9 mouse cellular contexts compared by ENCODE assay signal in the genomic region with DNA sequence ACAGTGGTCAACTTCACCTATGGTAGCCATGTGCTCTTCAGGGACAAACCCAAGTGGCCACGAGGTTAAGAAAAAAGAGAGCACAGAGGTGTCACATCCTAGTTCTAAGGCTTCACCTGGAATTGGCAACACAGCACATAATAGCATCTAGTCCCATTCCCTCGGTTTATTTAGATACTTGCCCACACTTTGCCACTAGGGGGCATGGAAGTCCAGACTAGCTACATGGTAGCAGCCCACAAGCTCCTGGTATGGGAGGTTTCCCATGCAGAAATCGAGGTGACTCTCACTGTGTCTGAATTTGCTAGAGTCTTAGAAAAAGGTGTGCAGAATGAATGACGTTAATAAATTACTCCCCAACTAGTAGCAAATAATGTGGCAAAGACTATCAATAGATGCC. TPM values are rescaled to one million over a fixed set of nuclear protein-coding genes. Genes with fewer than 3 reads are reported as not detected.
DNase-seq lines count a peak whose midpoint lies in the region; ATAC-seq and TF ChIP-seq lines count a peak whose summit lies in the region.
"Had no signal": no experiment of that assay in that cellular context is flagged by ENCODE, and none has a peak within 500 bp of the region (broad histone marks: within the 10 kb centered on the region; RNA-seq: fewer than 3 reads in every experiment).

No protein-coding gene starts in this region.

- peak; percentile 79 for TF ChIP-seq CTCF in left cerebral cortex, adult 2 months (IDR thresholded peaks at IDR 0.05)

- H3K9me3 ChIP-seq in heart, embryonic 11.5 days (replicated peaks; ENCODE audit: control insufficient read depth, low read length) = no peaks in the 10 kb centered on the region
- H3K9me3 ChIP-seq: megakaryocyte, embryonic 14.5 days had no signal

- no peak for ATAC-seq in heart, embryonic 11.5 days (replicated peaks; ENCODE audit: insufficient number of reproducible peaks, low FRiP score, low TSS enrichment)
- peak; percentile 82 for ATAC-seq in megakaryocyte, adult 5-6 weeks (ENCODE audit: poor library complexity, severe bottlenecking)

- H3K27ac ChIP-seq in heart, embryonic 11.5 days (ENCODE audit: low read depth, low read length) = no peak overlapping the region
- H3K27ac ChIP-seq in left cerebral cortex, adult 2 months = 0 out of 2 replicates have a peak overlapping the region, but pooled peaks have one; percentile 8

- 15% methylated on average over 4 of the region's 4 CpGs for WGBS in heart, embryonic 11.5 days (ENCODE audit: insufficient replicate concordance)

- peaks cover under 1% of the 10 kb centered on the region; the same call in 1 of the 2 replicates for H3K36me3 ChIP-seq in heart, embryonic 11.5 days (ENCODE audit: control insufficient read depth, insufficient read depth, low read length)

- no peak overlapping the region for H3K4me3 ChIP-seq in heart, embryonic 11.5 days (ENCODE audit: low read depth, low read length)
- no peak overlapping the region for H3K4me3 ChIP-seq in left cerebral cortex, adult 2 months
- H3K4me3 ChIP-seq: megakaryocyte, embryonic 14.5 days had no signal

- H3K9ac ChIP-seq in heart, embryonic 11.5 days (ENCODE audit: low read depth, low read length) = no peak overlapping the region

- no peaks in the 10 kb centered on the region for H3K27me3 ChIP-seq in heart, embryonic 11.5 days (ENCODE audit: control insufficient read depth, insufficient read depth, low read length)
- H3K27me3 ChIP-seq: megakaryocyte, embryonic 14.5 days had no signal

- H3K4me2 ChIP-seq in heart, embryonic 11.5 days = no peak overlapping the region

- intact Hi-C loops in left cerebral cortex, adult 2 months (cut with DNase I) = loop anchor here (2.0 to 5.0 kb wide), 2 partner anchors 137 to 268 kb away; a partner anchor contains a TSS

- peak; percentile 95 for DNase-seq in heart, adult 11 months
- peak; percentile 78 for DNase-seq in cerebellum, adult 9-10 months
- peak; percentile 76 to 94 for DNase-seq in frontal cortex, adult 2 months (ENCODE audit: extremely low spot score in 1 of 2, low spot score in 1 of 2)
- peak; percentile 52 for DNase-seq in hindlimb bud, embryonic 11.5 days (ENCODE audit: extremely low spot score, low read depth, low spot score)
- peak; percentile 70 to 74 for DNase-seq in left cerebral cortex, adult 2 months (ENCODE audit: extremely low spot score in 1 of 2, low spot score in 2 of 2)
- DNase-seq in right cerebral cortex, postnatal 4 days = peak; percentile 76

- H3K4me1 ChIP-seq in heart, embryonic 11.5 days (ENCODE audit: control insufficient read depth, insufficient read depth, low read length) = peaks cover 6% of the 10 kb centered on the region

RNA-seq across cellular contexts. Expression of a gene that starts 9.9 kb away (rescaled TPM):
- polyA plus RNA-seq in heart, embryonic 11.5 days (2014; fragmentation: Nextera tagmentation; extraction: Ambion mirVana) = 82.4 and 88.3 TPM in 2 replicates
- 14.1 and 18.7 TPM in 2 replicates for polyA plus RNA-seq in frontal cortex, adult 2 months (2012; rRNA removed)
- total RNA-seq in left cerebral cortex, adult 2 months (2021) = 10 to 100 TPM; 17.2 to 19.3 TPM
- 24.9 and 25.6 TPM in 2 replicates for total RNA-seq in megakaryocyte, adult 5-6 weeks (2015)
- 12.2 and 18.0 TPM in 2 replicates for total RNA-seq in megakaryocyte, adult 5-6 weeks (2017)

RNA-seq across cellular contexts. Expression of a gene that starts 24.3 kb away (rescaled TPM):
- 107 and 114 TPM in 2 replicates for polyA plus RNA-seq in heart, embryonic 11.5 days (2014; fragmentation: Nextera tagmentation; extraction: Ambion mirVana)
- polyA plus RNA-seq in frontal cortex, adult 2 months (2012; rRNA removed) = 103 and 105 TPM in 2 replicates
- 10 to 100 TPM; 78.1 to 87.4 TPM for total RNA-seq in left cerebral cortex, adult 2 months (2021)
- 80.0 and 89.7 TPM in 2 replicates for total RNA-seq in megakaryocyte, adult 5-6 weeks (2015)
- total RNA-seq in megakaryocyte, adult 5-6 weeks (2017) = 96.0 and 119 TPM in 2 replicates

RNA-seq across cellular contexts. Expression of a gene that starts 24.3 kb away (rescaled TPM):
- polyA plus RNA-seq in heart, embryonic 11.5 days (2014; fragmentation: Nextera tagmentation; extraction: Ambion mirVana) = 81.1 and 92.5 TPM in 2 replicates
- polyA plus RNA-seq in frontal cortex, adult 2 months (2012; rRNA removed) = 34.2 and 36.1 TPM in 2 replicates
- 10 to 100 TPM; 36.8 to 37.6 TPM for total RNA-seq in left cerebral cortex, adult 2 months (2021)
- 13.2 and 13.4 TPM in 2 replicates for total RNA-seq in megakaryocyte, adult 5-6 weeks (2015)
- 6.8 and 10.2 TPM in 2 replicates for total RNA-seq in megakaryocyte, adult 5-6 weeks (2017)

RNA-seq across cellular contexts. Expression of a gene that starts 48.5 kb away (rescaled TPM):
- polyA plus RNA-seq in heart, embryonic 11.5 days (2014; fragmentation: Nextera tagmentation; extraction: Ambion mirVana) = 130 and 154 TPM in 2 replicates
- 107 and 115 TPM in 2 replicates for polyA plus RNA-seq in frontal cortex, adult 2 months (2012; rRNA removed)
- total RNA-seq in left cerebral cortex, adult 2 months (2021) = 100 to 1,000 TPM; 115 to 118 TPM
- 13.4 and 22.4 TPM in 2 replicates for total RNA-seq in megakaryocyte, adult 5-6 weeks (2015)
- total RNA-seq in megakaryocyte, adult 5-6 weeks (2017) = 15.9 and 23.1 TPM in 2 replicates

RNA-seq across cellular contexts. Expression of a gene that starts 48.5 kb away (rescaled TPM):
- 57.0 and 63.9 TPM in 2 replicates for polyA plus RNA-seq in heart, embryonic 11.5 days (2014; fragmentation: Nextera tagmentation; extraction: Ambion mirVana)
- 51.4 and 56.6 TPM in 2 replicates for polyA plus RNA-seq in frontal cortex, adult 2 months (2012; rRNA removed)
- total RNA-seq in left cerebral cortex, adult 2 months (2021) = 10 to 100 TPM; 40.6 to 44.3 TPM
- 18.5 and 24.4 TPM in 2 replicates for total RNA-seq in megakaryocyte, adult 5-6 weeks (2015)
- total RNA-seq in megakaryocyte, adult 5-6 weeks (2017) = 26.1 and 27.3 TPM in 2 replicates
